Mouse (Mus musculus) lung, postnatal 0 days (tissue): ENCODE results near the gene Uba3. TPM values are rescaled to one million over a fixed set of nuclear protein-coding genes. Genes with fewer than 3 reads are reported as not detected.

Source experiments
- ATAC-seq: fragments of 200-750 bp; cut with Nextera tagmentation; 2 replicates; pipeline ENCODE4 v1.8.0; 2017; ENCODE audit warnings: moderate library complexity
- DNase-seq: peaks from one replicate; pipeline ENCODE4 v3.0.0-alpha.2; 2016; ENCODE audit warnings: low spot score
- H3K27ac ChIP-seq: fragments of 300-500 bp; sonication (generic); 2 replicates; pipeline ENCODE4 v1.5.1; 2014; ENCODE audit warnings: antibody characterized with exemption, mild to moderate bottlenecking, low read length, mixed read lengths
- H3K27me3 ChIP-seq: fragments of 300-500 bp; sonication (generic); replicated peaks from 2 replicates; pipeline ENCODE4 v1.6.1; 2014; ENCODE audit warnings: low read length, mixed read lengths; ENCODE audit not compliant: insufficient read depth
- H3K36me3 ChIP-seq: fragments of 300-500 bp; sonication (generic); 2 replicates; pipeline ENCODE4 v1.6.1; 2014; ENCODE audit warnings: low read length, mixed read lengths; ENCODE audit not compliant: insufficient read depth
- H3K4me1 ChIP-seq: fragments of 300-500 bp; sonication (generic); 2 replicates; pipeline ENCODE4 v1.6.1; 2014; ENCODE audit warnings: antibody characterized with exemption, low read depth, low read length, mixed read lengths; ENCODE audit not compliant: insufficient read depth
- H3K4me2 ChIP-seq: fragments of 300-500 bp; sonication (generic); replicated peaks from 2 replicates; pipeline ENCODE4 v1.6.1; 2014; ENCODE audit warnings: low read depth, mild to moderate bottlenecking, low read length, moderate library complexity, mixed read lengths
- H3K4me3 ChIP-seq: fragments of 300-500 bp; sonication (generic); 2 replicates; pipeline ENCODE4 v1.5.1; 2014; ENCODE audit warnings: low read depth, low read length
- H3K9ac ChIP-seq: fragments of 300-500 bp; sonication (generic); replicated peaks from 2 replicates; pipeline ENCODE4 v1.6.1; 2014; ENCODE audit warnings: low read depth, mild to moderate bottlenecking
- H3K9me3 ChIP-seq: fragments of 300-500 bp; sonication (generic); 2 replicates; pipeline ENCODE4 v1.6.1; 2016; ENCODE audit warnings: low read length, mixed read lengths
- CTCF ChIP-seq: IDR thresholded peaks from 2 replicates; pipeline ENCODE4 v1.5.1; 2016; ENCODE audit warnings: antibody characterized with exemption, mild to moderate bottlenecking
- EP300 ChIP-seq: IDR thresholded peaks from 2 replicates; pipeline ENCODE4 v1.6.1; 2016; ENCODE audit warnings: antibody characterized with exemption, mild to moderate bottlenecking, control low read depth
- WGBS: fragments of 180-500 bp; shearing (Covaris S2); extraction: QIAGEN DNeasy Blood & Tissue Kit; methylation state at CpG from one replicate; pipeline ENCODE4 v1.1.7; 2014; 5-methylcytosine and 5-hydroxymethylcytosine counted together
- polyA plus RNA-seq: library from polyadenylated mRNA; unstranded; fragments of >200 nt; fragmentation: Nextera tagmentation; extraction: Ambion mirVana; gene quantifications from 2 replicates; pipeline ENCODE4 v1.2.1, GENCODE M21; 2015

The Uba3 gene
- polyA plus RNA-seq, 1 experiment from 2014 or later: 35.8 TPM

DNA sequence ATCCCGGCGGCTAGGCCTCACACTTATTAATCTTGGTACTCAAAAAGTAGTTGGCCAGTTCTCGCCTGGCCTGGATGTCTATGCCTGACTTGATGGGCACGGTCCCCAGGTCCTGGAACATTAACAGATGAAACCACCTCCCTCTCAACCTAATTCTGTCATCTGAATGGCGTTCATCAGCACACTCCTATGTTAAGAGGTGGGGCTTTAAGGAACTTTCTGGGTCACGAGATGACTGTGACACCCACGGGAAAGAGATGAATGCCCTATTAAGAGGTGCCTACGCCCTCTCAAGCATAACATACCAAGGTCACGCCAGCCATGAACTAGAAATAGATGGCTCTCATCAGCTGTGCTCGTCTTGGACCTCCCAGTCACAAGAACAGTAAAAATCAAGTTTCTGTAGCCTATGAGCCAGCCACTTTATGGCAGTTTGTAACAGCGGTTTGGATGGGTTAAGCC, 26.0 kb downstream of the Uba3 start:
- 5% methylated on average over 11 of the region's 11 CpGs for WGBS
- Histone ChIP-seq H3K4me1 (peaks cover 7% of the 10 kb centered on the region; the same call in 1 of the 2 replicates), H3K27ac (peak overlapping the region; percentile 98), H3K9me3 (no peaks in the 10 kb centered on the region), H3K4me2 (peak overlapping the region; percentile 60), H3K36me3 (0 out of 2 replicates have a peak, but pooled peaks cover 4% of the 10 kb centered on the region), H3K27me3 (no peaks in the 10 kb centered on the region), H3K9ac (peak overlapping the region; percentile 96), H3K4me3 (peak overlapping the region; percentile 92)
- TF ChIP-seq CTCF (no peak), EP300 (no peak)
- DNase-seq (peak; percentile 50), ATAC-seq (peak; percentile 47)

DNA sequence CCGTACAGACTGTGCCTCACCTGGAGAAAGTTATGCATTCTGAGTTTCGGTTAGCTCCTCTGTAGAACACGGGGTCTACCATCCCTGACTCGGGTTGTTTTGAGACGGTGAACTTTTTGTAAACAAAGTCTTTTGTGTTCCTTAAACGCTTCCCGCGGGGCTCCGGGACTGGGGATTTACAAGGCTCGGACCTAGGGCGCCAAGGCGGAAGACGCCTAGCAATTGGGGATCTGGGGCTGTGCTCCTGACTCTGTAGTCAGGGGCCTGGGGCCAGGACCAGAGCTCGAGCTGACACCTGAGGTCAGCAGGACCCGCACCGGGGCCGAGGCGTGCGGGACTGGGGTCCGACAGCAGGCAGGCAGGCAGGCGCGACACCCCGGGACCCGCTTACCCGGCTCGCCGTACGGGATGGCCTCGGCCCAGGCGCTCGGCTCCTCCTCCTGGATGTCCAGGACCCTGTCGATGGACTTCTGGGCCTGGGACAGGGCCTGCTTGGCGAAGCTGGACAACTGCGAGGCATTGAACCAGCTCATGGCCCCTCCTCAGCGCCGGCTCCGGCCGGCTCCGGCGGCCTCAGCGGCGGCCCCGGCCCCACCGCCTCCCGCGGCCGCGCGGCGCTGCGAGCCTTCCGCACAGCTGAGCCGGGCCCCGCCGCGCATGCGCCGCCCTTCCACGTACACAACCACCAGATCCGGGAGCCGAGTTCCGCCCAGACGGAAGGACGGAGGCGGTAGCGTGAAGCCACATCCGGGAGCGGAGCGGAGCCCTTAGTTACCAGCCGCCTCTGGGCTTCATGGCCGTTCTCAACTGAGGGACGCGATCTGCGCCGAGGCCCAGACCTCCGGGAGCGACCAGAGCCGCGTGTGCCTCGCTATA, 26.7 kb downstream of the Uba3 start, which contains the start of gene Tmf1:
Gene Tmf1, minus strand, starts transcription at position 632 of the 876 bp plus-strand sequence.
- 0 out of 2 replicates have a peak, but pooled peaks cover 4% of the 10 kb centered on the region for H3K36me3 ChIP-seq
- no peaks in the 10 kb centered on the region for H3K27me3 ChIP-seq
- no peaks in the 10 kb centered on the region for H3K9me3 ChIP-seq
- peak; percentile 98 for DNase-seq
- peak; percentile 99 for ATAC-seq
- H3K9ac ChIP-seq: peak within 1 kb of the TSS; percentile 96
- H3K27ac ChIP-seq: peak within 1 kb of the TSS; percentile 98
- peak within 1 kb of the TSS; percentile 60 for H3K4me2 ChIP-seq
- WGBS: under 1% methylated on average over 79 of the region's 80 CpGs
- H3K4me1 ChIP-seq: peaks cover 7% of the 10 kb centered on the region; the same call in 1 of the 2 replicates
- TF ChIP-seq CTCF (no peak), EP300 (no peak)
- peak within 1 kb of the TSS; percentile 92 for H3K4me3 ChIP-seq

DNA sequence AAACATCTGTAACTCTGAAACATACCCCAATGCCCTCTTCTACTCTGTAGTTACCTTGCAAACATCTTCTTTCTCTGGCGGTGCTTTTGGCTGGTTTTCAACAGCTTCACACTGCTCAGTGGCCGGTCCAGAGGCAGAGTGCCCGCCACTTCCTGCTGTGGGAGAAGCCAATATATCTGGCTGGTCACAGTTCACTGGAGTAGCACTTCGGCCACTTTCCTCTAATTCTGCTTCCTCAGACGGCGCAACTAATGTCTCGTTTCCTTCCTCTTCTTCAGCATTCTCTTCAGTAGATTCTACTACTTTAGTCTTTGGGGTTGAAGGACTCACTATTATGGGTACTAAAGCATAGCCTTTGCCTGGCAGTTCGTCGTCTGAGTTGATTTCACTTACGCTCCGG, 29.7 kb downstream of the Uba3 start:
- Histone ChIP-seq H3K27ac (no peak overlapping the region), H3K4me3 (no peak overlapping the region), H3K4me1 (peaks cover 7% of the 10 kb centered on the region; the same call in 1 of the 2 replicates), H3K27me3 (no peaks in the 10 kb centered on the region), H3K9me3 (no peaks in the 10 kb centered on the region), H3K4me2 (no peak overlapping the region), H3K36me3 (peaks cover 14% of the 10 kb centered on the region; the same call in 1 of the 2 replicates), H3K9ac (no peak overlapping the region)
- DNase-seq (peak; percentile 13), ATAC-seq (no peak)
- no peak for TF ChIP-seq EP300
- 51% methylated on average over 11 of the region's 11 CpGs for WGBS

DNA sequence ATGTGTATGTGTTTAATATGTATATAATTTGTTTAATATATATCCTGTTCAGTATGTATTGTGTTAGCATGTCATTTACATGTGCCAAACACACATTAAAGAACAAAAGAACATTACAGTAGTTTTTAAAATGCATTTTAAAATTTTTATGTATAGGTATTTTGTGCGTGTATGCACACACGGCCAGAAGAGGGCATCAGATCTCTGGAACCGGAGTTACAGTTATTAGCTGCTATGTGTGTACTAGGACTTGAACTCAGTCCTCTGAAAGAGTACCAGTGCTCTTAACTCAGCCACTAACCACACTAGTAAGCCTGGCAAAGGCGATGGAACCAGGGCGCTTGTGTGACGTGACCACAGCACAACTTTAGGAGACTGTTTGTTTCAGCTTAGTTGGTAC, 55.3 kb downstream of the Uba3 start:
- no peaks in the 10 kb centered on the region for H3K27me3 ChIP-seq
- ATAC-seq: no peak
- no peak for DNase-seq
- 0 out of 2 replicates have a peak, but pooled peaks cover 4% of the 10 kb centered on the region for H3K36me3 ChIP-seq
- WGBS: 76% methylated on average over 6 of the region's 6 CpGs
- no peak overlapping the region for H3K9ac ChIP-seq
- no peak overlapping the region for H3K4me3 ChIP-seq
- no peaks in the 10 kb centered on the region for H3K9me3 ChIP-seq
- no peak overlapping the region for H3K27ac ChIP-seq
- no peak overlapping the region for H3K4me2 ChIP-seq
- TF ChIP-seq CTCF (peak; percentile 40), EP300 (no peak)
- H3K4me1 ChIP-seq: peaks cover 11% of the 10 kb centered on the region; the same call in 1 of the 2 replicates

DNA sequence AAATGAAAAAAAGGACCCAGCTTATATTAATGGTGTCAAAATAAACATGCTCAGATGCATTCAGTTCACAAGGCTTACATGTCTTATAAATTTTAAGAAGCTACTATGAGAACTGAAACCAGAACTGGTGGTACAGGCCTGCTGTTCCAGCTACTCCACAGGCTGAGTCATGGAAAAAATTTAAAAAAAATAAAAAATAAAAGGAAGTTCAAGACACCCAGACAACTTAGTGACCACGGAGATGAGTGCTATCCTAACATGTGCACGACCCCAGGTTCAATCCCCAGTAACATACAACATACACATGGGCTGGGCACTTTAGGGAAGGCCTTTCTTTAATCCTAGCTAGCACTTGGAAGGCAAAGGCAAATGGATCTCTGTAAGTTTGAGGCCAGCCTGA, 55.7 kb downstream of the Uba3 start:
- no peaks in the 10 kb centered on the region for H3K27me3 ChIP-seq
- no peak overlapping the region for H3K4me2 ChIP-seq
- H3K9me3 ChIP-seq: no peaks in the 10 kb centered on the region
- H3K4me1 ChIP-seq: peaks cover 11% of the 10 kb centered on the region; the same call in 1 of the 2 replicates
- H3K27ac ChIP-seq: no peak overlapping the region
- 0 out of 2 replicates have a peak, but pooled peaks cover 4% of the 10 kb centered on the region for H3K36me3 ChIP-seq
- WGBS: 63% methylated on average over 2 of the region's 2 CpGs
- no peak for ATAC-seq
- no peak overlapping the region for H3K9ac ChIP-seq
- no peak for TF ChIP-seq EP300
- no peak for TF ChIP-seq CTCF
- H3K4me3 ChIP-seq: no peak overlapping the region
- peak; percentile 44 for DNase-seq
